Mouse (Mus musculus) left cerebral cortex, postnatal 4 days (tissue): ENCODE measurements around the gene Bard1. TPM values are rescaled to one million over a fixed set of nuclear protein-coding genes. Genes with fewer than 3 reads are reported as not detected.

ENCODE experiments used
- DNase-seq: peaks from one replicate; pipeline ENCODE4 v3.0.0-alpha.2; 2022
- intact Hi-C: fragments of 180-260 bp; cut with DNase I; formaldehyde crosslinking; loops from one replicate; pipeline ENCODE4 v1.15.1; 2025
- total RNA-seq, 2 experiments: library from RNA; stranded (reverse); gene quantifications; 2 replicates each; pipeline ENCODE4 v1.2.3; 2021

Bard1 gene
- total RNA-seq, 2 experiments from 2014 or later = 2.4 TPM

- DNase-seq = no peak
- intact Hi-C loops = no loop called here
Observed at GRCm38 (mm10) chr1:71052756-71053155, 50.2 kb downstream of the Bard1 start.

GRCm38 (mm10) chr1:71052252-71052651 lies 50.7 kb downstream of the Bard1 start:
- intact Hi-C loops = no loop called here
- DNase-seq = no peak

GRCm38 (mm10) chr1:71045141-71045540 lies 57.8 kb downstream of the Bard1 start:
- no peak for DNase-seq
- intact Hi-C loops = no loop called here

GRCm38 (mm10) chr1:71043951-71044350 lies 59.0 kb downstream of the Bard1 start:
- intact Hi-C loops = no loop called here
- peak; percentile 29 for DNase-seq

- DNase-seq = peak; percentile 3
- intact Hi-C loops = no loop called here
Observed at GRCm38 (mm10) chr1:71036999-71037398, 65.9 kb downstream of the Bard1 start.

- intact Hi-C loops = no loop called here
- DNase-seq = no peak
Observed at GRCm38 (mm10) chr1:71035565-71035964, 67.4 kb downstream of the Bard1 start.

- intact Hi-C loops = no loop called here
Observed at GRCm38 (mm10) chr1:71022766-71023165, 80.2 kb downstream of the Bard1 start.

GRCm38 (mm10) chr1:71014345-71014744 lies 88.6 kb downstream of the Bard1 start:
- DNase-seq = no peak
- intact Hi-C loops = no loop called here

More at GRCm38 (mm10) chr1:71022766-71023165, 80.2 kb downstream of the Bard1 start:
- DNase-seq = no peak

- intact Hi-C loops = no loop called here
- DNase-seq = no peak
Observed at GRCm38 (mm10) chr1:71005998-71006397, 96.9 kb downstream of the Bard1 start.

- DNase-seq = no peak
- intact Hi-C loops = no loop called here
Observed at GRCm38 (mm10) chr1:71004177-71004576, 98.8 kb downstream of the Bard1 start.

- no peak for DNase-seq
- intact Hi-C loops = no loop called here
Observed at GRCm38 (mm10) chr1:71003741-71004140, 99.2 kb downstream of the Bard1 start.

- intact Hi-C loops = no loop called here
- no peak for DNase-seq
Observed at GRCm38 (mm10) chr1:70997377-70997993, 105.5 kb downstream of the Bard1 start.

GRCm38 (mm10) chr1:70996766-70997165 lies 106.2 kb downstream of the Bard1 start:
- intact Hi-C loops = no loop called here
- DNase-seq = no peak
